Mouse (Mus musculus) olfactory bulb, adult 2 months (tissue): ENCODE results near the gene Nr2c1. TPM values are rescaled to one million over a fixed set of nuclear protein-coding genes. Genes with fewer than 3 reads are reported as not detected.
A peak's percentile ranks its signal among the peaks of the same experiment; 100 is the strongest.

Experiments used
- H3K27ac ChIP-seq: fragments of 200-500 bp; 2 replicates; pipeline ENCODE4 v1.5.1; 2012; ENCODE audit warnings: low read depth, low read length; ENCODE audit not compliant: insufficient read depth
- H3K4me1 ChIP-seq: fragments of 200-500 bp; 2 replicates; pipeline ENCODE4 v1.6.1; 2012; ENCODE audit warnings: low read length; ENCODE audit not compliant: control insufficient read depth, insufficient read depth
- H3K4me3 ChIP-seq: fragments of 200-500 bp; 2 replicates; pipeline ENCODE4 v1.5.1; 2012; ENCODE audit warnings: mild to moderate bottlenecking, low read depth, low read length, moderate library complexity; ENCODE audit not compliant: insufficient read depth
- CTCF ChIP-seq: fragments of 200-500 bp; IDR thresholded peaks from 2 replicates; pipeline ENCODE4 v1.5.1; 2012; ENCODE audit warnings: low read depth, mild to moderate bottlenecking, low read length, moderate library complexity; ENCODE audit not compliant: insufficient read depth
- POLR2A ChIP-seq: fragments of 200-500 bp; IDR thresholded peaks from 2 replicates; pipeline ENCODE4 v1.6.1; 2012; ENCODE audit warnings: mild to moderate bottlenecking, low read depth, low read length, moderate library complexity; ENCODE audit not compliant: insufficient read depth
- WGBS: fragments of 180-500 bp; shearing (Covaris S2); methylation state at CpG from one replicate; pipeline ENCODE4 v1.1.7; 2018; 5-methylcytosine and 5-hydroxymethylcytosine counted together
- polyA plus RNA-seq: library from polyadenylated mRNA; stranded (reverse); fragments of >200 nt; gene quantifications from 2 replicates; pipeline ENCODE4 v1.2.4, GENCODE M21; 2012; ENCODE audit warnings: low replicate concordance; ENCODE audit not compliant: missing spikeins, insufficient read depth, insufficient read length

The Nr2c1 gene
- polyA plus RNA-seq = not detected in 2 replicates

DNA sequence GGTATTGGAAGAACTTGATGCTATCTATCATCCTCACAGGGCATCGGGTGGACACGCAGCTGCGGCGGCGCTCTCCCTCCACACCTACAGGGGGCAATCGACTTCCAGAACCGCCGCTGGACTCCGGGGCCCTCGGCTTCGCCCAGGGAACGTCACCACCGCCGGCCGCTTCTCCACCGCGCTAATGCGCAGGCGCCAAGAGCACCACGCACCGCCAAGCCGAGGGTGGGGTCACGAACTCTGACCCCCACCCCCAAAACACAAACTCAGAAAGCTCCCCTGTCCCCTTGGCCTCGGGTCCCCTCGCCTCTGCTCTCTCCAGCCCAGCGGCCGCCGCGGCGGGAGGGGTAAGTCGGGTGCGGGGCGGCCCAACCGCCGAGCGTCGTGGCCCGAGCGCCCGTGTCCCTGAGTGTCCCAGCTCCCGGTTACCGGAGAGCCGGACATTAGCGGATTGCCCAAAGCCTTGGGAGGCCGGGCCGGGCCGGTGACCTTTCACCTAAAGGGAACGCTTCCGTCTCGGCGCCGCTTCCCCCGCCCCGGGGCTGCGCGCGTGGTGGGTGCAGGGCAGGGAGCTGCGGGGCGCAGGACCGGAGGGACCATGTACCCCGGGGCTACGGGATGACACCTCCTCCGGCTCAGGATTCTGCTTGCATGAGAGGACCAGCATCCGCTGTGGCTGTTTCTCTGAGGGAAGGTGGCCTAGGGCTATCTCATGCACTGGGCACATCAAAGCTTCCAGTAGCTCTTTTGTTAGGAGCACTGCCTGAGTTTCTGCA lies at the start of gene Nr2c1:
Gene Nr2c1 (plus strand): TSS at position 268 of the 776 bp plus-strand sequence.
- peak; percentile 75 for TF ChIP-seq CTCF
- TF ChIP-seq POLR2A = peak; percentile 38; the same call in 1 of the 2 replicates
- WGBS = under 1% methylated on average over 64 of the region's 64 CpGs
- Histone ChIP-seq H3K4me3 (peak within 1 kb of the TSS; percentile 59), H3K27ac (peak within 1 kb of the TSS; percentile 22), H3K4me1 (no peaks in the 10 kb centered on the region)

- no peak for TF ChIP-seq CTCF
- no peak for TF ChIP-seq POLR2A
- no peak overlapping the region for H3K27ac ChIP-seq
- 87% methylated on average over 3 of the region's 3 CpGs for WGBS
- H3K4me1 ChIP-seq = no peaks in the 10 kb centered on the region
- no peak overlapping the region for H3K4me3 ChIP-seq
Observed at GRCm38 (mm10) chr10:94098100-94098499, 49.7 kb upstream of the Nr2c1 start.

GRCm38 (mm10) chr10:94105498-94105897 lies 42.3 kb upstream of the Nr2c1 start:
- TF ChIP-seq CTCF (no peak), POLR2A (no peak)
- Histone ChIP-seq H3K27ac (no peak overlapping the region), H3K4me1 (no peaks in the 10 kb centered on the region), H3K4me3 (no peak overlapping the region)
- 94% methylated on average over 10 of the region's 10 CpGs for WGBS

DNA sequence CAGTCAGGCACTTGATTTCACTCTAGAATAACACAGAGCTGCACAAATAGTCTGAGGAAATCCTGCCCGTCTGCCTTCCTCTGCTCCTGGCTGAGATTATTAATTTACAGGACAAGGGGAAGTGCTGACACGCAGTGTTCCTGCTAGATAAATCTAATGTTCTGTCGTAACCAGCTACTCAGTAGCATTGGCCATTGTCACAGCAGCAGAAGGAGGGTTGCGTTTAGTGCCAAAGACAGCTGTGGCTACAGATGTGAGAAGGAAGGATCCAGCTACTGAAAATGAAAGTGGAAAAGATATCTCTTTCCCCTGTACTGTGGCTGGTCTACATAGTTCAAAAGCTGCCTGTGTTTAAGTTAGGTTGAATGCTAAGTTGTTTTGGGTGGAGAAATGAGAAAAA lies 40.7 kb upstream of the Nr2c1 start:
- Histone ChIP-seq H3K4me3 (no peak overlapping the region), H3K27ac (no peak overlapping the region), H3K4me1 (no peaks in the 10 kb centered on the region)
- 63% methylated on average over 4 of the region's 4 CpGs for WGBS
- TF ChIP-seq CTCF (no peak), POLR2A (no peak)

- no peak for TF ChIP-seq CTCF
- TF ChIP-seq POLR2A = no peak
- 94% methylated on average over 7 of the region's 7 CpGs for WGBS
- Histone ChIP-seq H3K4me3 (no peak overlapping the region), H3K4me1 (no peaks in the 10 kb centered on the region), H3K27ac (no peak overlapping the region)
Observed at GRCm38 (mm10) chr10:94107607-94108006, 40.2 kb upstream of the Nr2c1 start.

GRCm38 (mm10) chr10:94108791-94109190 lies 39.0 kb upstream of the Nr2c1 start:
- Histone ChIP-seq H3K4me1 (no peaks in the 10 kb centered on the region), H3K27ac (no peak overlapping the region), H3K4me3 (no peak overlapping the region)
- no peak for TF ChIP-seq CTCF
- TF ChIP-seq POLR2A = no peak
- WGBS = 95% methylated on average over 6 of the region's 6 CpGs

DNA sequence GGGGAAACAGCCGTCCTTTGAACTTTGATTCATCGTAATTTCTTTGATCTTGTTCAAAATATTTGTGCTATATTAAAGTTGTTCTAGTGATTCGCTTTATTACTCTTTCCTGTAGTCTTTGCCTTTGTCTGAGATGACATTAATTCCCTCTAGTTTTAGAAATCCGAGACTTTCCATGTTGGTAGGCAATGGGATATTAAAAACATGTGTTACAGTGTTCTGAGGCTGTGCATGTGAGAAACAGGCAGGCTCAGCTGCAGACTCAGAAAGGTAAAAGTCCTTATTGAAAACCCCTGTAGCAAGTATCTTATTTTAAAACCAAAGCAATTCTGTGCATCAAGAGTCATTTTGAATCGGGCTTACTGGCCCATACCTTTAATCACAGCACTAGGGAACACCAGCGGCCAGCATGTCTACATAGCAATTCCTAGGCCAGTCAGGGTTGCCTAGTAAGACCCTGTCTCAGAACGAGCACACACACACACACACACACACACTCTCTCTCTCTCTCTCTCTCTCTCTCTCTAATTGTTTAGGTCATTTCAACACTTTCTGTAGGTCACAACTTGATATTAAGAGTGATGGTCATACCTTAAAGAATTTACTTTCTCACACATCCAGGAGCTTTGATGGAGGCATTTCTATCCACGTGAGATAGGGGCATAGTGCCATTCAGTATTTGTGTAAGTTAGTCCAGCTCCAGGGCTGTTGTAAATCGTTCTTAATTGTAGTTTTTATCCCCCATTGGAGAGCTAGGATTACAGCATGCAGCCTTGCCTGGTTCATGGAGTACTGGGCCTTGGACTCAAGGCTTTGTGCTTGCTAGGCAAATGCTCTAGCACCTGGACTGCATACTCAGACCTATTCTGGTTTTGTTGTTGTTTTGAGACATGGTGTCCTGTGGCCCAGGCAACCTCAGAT lies 36.7 kb upstream of the Nr2c1 start:
- TF ChIP-seq CTCF = no peak
- no peak for TF ChIP-seq POLR2A
- no peak overlapping the region for H3K27ac ChIP-seq
- 79% methylated on average over 9 of the region's 9 CpGs for WGBS
- no peaks in the 10 kb centered on the region for H3K4me1 ChIP-seq
- no peak overlapping the region for H3K4me3 ChIP-seq

- Histone ChIP-seq H3K4me1 (no peaks in the 10 kb centered on the region), H3K4me3 (no peak overlapping the region), H3K27ac (peak overlapping the region; percentile 11; the same call in 1 of the 2 replicates)
- WGBS = 53% methylated on average over 3 of the region's 3 CpGs
- TF ChIP-seq CTCF (no peak), POLR2A (no peak)
Observed at GRCm38 (mm10) chr10:94112207-94112606, 35.6 kb upstream of the Nr2c1 start.

GRCm38 (mm10) chr10:94115893-94116599 lies 31.8 kb upstream of the Nr2c1 start:
- H3K27ac ChIP-seq = no peak overlapping the region
- no peaks in the 10 kb centered on the region for H3K4me1 ChIP-seq
- WGBS = 25% methylated on average over 6 of the region's 6 CpGs

More at GRCm38 (mm10) chr10:94115893-94116599, 31.8 kb upstream of the Nr2c1 start:
- H3K4me3 ChIP-seq = no peak overlapping the region
- no peak for TF ChIP-seq CTCF
